Mouse (Mus musculus) erythroblast, embryonic 14.5 days (primary cell): ENCODE measurements around the gene Igsf6.

Experiments used
- GATA1 ChIP-seq: IDR thresholded peaks from 2 replicates; pipeline ENCODE4 v1.6.1; 2012; ENCODE audit warnings: low read length, inconsistent platforms, mixed read lengths
- TAL1 ChIP-seq: IDR thresholded peaks from 3 replicates; pipeline ENCODE4 v1.6.1; 2012; ENCODE audit warnings: low read length, inconsistent platforms, mixed read lengths

- TF ChIP-seq GATA1 (no peak), TAL1 (no peak)
Observed at GRCm38 (mm10) chr7:121072506-121072905, 1.9 kb downstream of the Igsf6 start.
